Mouse (Mus musculus): ENCODE results near the gene Kif26b. TPM values are rescaled to one million over a fixed set of nuclear protein-coding genes. Genes with fewer than 3 reads are reported as not detected.

The Kif26b gene
- polyA plus RNA-seq, 1 experiment from 2014 or later, result 6.5 TPM

DNA sequence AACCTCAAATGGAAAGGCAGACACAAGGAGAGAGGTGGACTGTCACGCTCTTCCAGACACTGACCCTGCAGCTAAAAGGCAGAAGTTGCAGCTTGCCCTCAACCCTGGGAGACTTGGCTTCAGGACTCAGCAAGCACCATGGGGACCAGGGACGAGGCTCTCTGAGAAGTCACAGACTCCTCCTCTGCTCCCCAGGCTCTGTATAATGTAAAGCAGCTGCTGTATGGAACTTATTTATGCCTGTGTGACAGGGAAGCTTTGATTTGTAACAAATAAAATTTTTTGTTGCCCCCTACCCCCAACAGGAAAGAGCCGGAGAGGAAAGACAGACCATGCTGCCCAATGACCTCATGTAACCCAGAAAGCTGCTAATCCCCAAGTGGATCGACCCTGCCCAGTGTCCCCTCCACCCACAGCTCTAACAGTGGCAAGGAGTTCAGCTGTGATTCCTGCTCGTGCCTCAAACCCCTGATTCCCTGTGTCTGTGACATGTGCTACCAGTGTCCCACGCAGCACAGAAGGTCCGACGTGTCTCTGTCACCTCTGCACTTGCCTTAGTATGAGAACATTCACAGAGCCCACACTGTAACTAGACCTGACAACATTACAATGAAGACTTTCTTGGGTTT, 449.8 kb downstream of the Kif26b start:
- Histone ChIP-seq H3K27ac (ENCODE audit: low read depth, low read length) (no peak overlapping the region), H3K9ac (ENCODE audit: low read depth, low read length) (no peak overlapping the region), H3K27me3 (ENCODE audit: control insufficient read depth, insufficient read depth, low read length) (no peaks in the 10 kb centered on the region), H3K4me2 (replicated peaks; ENCODE audit: low read depth, low read length) (no peak overlapping the region), H3K4me3 (ENCODE audit: low read depth, low read length) (no peak overlapping the region), H3K9me3 (ENCODE audit: control insufficient read depth, low read length) (no peaks in the 10 kb centered on the region), H3K36me3 (ENCODE audit: control insufficient read depth, insufficient read depth, low read length) (no peaks in the 10 kb centered on the region), H3K4me1 (replicated peaks; ENCODE audit: control insufficient read depth, insufficient read depth, low read length) (no peaks in the 10 kb centered on the region)
- DNase-seq (ENCODE audit: low spot score), result no peak
- ATAC-seq (ENCODE audit: low FRiP score), result no peak
- WGBS, result 56% methylated on average over 8 of the region's 8 CpGs

GRCm38 (mm10) chr1:178980185-178980584, 451.3 kb downstream of the Kif26b start:
- H3K36me3 ChIP-seq (ENCODE audit: control insufficient read depth, insufficient read depth, low read length), result no peaks in the 10 kb centered on the region
- H3K4me1 ChIP-seq (replicated peaks; ENCODE audit: control insufficient read depth, insufficient read depth, low read length), result no peaks in the 10 kb centered on the region
- no peak overlapping the region for H3K4me2 ChIP-seq (replicated peaks; ENCODE audit: low read depth, low read length)
- DNase-seq (ENCODE audit: low spot score) (no peak), ATAC-seq (ENCODE audit: low FRiP score) (no peak)
- H3K9me3 ChIP-seq (ENCODE audit: control insufficient read depth, low read length), result no peaks in the 10 kb centered on the region
- H3K27ac ChIP-seq (ENCODE audit: low read depth, low read length), result no peak overlapping the region
- no peak overlapping the region for H3K9ac ChIP-seq (ENCODE audit: low read depth, low read length)
- H3K27me3 ChIP-seq (ENCODE audit: control insufficient read depth, insufficient read depth, low read length), result no peaks in the 10 kb centered on the region
- H3K4me3 ChIP-seq (ENCODE audit: low read depth, low read length), result no peak overlapping the region

GRCm38 (mm10) chr1:178981641-178982040, 452.7 kb downstream of the Kif26b start:
- ATAC-seq (ENCODE audit: low FRiP score) (no peak), DNase-seq (ENCODE audit: low spot score) (no peak)
- Histone ChIP-seq H3K9me3 (ENCODE audit: control insufficient read depth, low read length) (no peaks in the 10 kb centered on the region), H3K27ac (ENCODE audit: low read depth, low read length) (no peak overlapping the region), H3K4me1 (replicated peaks; ENCODE audit: control insufficient read depth, insufficient read depth, low read length) (no peaks in the 10 kb centered on the region), H3K36me3 (ENCODE audit: control insufficient read depth, insufficient read depth, low read length) (no peaks in the 10 kb centered on the region), H3K4me3 (ENCODE audit: low read depth, low read length) (no peak overlapping the region), H3K4me2 (replicated peaks; ENCODE audit: low read depth, low read length) (no peak overlapping the region), H3K9ac (ENCODE audit: low read depth, low read length) (no peak overlapping the region), H3K27me3 (ENCODE audit: control insufficient read depth, insufficient read depth, low read length) (no peaks in the 10 kb centered on the region)
- 65% methylated on average over 5 of the region's 5 CpGs for WGBS

- Histone ChIP-seq H3K36me3 (ENCODE audit: control insufficient read depth, insufficient read depth, low read length) (no peaks in the 10 kb centered on the region), H3K9me3 (ENCODE audit: control insufficient read depth, low read length) (no peaks in the 10 kb centered on the region), H3K4me1 (replicated peaks; ENCODE audit: control insufficient read depth, insufficient read depth, low read length) (no peaks in the 10 kb centered on the region), H3K4me2 (replicated peaks; ENCODE audit: low read depth, low read length) (no peak overlapping the region), H3K4me3 (ENCODE audit: low read depth, low read length) (no peak overlapping the region), H3K27ac (ENCODE audit: low read depth, low read length) (no peak overlapping the region), H3K27me3 (ENCODE audit: control insufficient read depth, insufficient read depth, low read length) (no peaks in the 10 kb centered on the region), H3K9ac (ENCODE audit: low read depth, low read length) (no peak overlapping the region)
- ATAC-seq (ENCODE audit: low FRiP score), result no peak
- DNase-seq (ENCODE audit: low spot score), result no peak
- 91% methylated on average over 1 of the region's 1 CpGs for WGBS
These were observed 459.3 kb downstream of the Kif26b start for GRCm38 (mm10) chr1:178988176-178988575.

Other genes starting within 250 kb of the Kif26b start
- 111 and 123 TPM in 2 replicates for gene Cox20, start 210.0 kb upstream of the Kif26b start, polyA plus RNA-seq (2014; fragmentation: Nextera tagmentation; extraction: Ambion mirVana)
- gene Hnrnpu, start 191.3 kb upstream of the Kif26b start, polyA plus RNA-seq (2014; fragmentation: Nextera tagmentation; extraction: Ambion mirVana), result 828 and 847 TPM in 2 replicates
- gene Efcab2, start 123.0 kb upstream of the Kif26b start, polyA plus RNA-seq (2014; fragmentation: Nextera tagmentation; extraction: Ambion mirVana), result 8.3 and 8.7 TPM in 2 replicates

All from hindbrain, embryonic 11.5 days (tissue).